Mouse (Mus musculus) frontal cortex, postnatal 14 days (tissue): ENCODE results near the gene Olfr284.

Experiments used
- DNase-seq, 2 experiments: peaks; one replicate each; pipeline ENCODE4 v3.0.0; 2022; ENCODE audit warnings: low spot score in 2 of 2

Gene Olfr284

GRCm38 (mm10) chr15:98340887-98341286 is at the start of gene Olfr284:
TSS of gene Olfr284 (minus strand) at chr15:98340987.
- DNase-seq: no peak

DNA sequence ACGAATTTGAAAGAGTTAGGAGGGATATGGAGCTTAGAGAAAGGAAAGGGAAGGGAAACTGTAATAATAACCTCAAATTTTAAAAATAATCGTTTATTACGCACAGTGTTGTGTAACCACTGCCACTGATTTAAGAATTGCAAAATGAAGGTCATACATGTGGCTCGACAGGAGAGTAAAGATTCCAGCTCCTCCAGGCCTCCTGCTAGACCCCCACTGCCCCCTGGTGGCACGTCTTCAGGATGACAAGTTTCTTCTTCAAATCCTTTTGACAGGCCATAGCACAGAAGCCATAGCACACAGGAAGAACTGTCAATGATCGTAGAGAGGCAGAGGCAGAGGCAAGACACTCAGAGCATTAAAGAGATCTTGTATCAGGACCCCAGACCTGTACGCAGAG is 49.0 kb upstream of the Olfr284 start:
- DNase-seq: peak; percentile 31 to 67

DNA sequence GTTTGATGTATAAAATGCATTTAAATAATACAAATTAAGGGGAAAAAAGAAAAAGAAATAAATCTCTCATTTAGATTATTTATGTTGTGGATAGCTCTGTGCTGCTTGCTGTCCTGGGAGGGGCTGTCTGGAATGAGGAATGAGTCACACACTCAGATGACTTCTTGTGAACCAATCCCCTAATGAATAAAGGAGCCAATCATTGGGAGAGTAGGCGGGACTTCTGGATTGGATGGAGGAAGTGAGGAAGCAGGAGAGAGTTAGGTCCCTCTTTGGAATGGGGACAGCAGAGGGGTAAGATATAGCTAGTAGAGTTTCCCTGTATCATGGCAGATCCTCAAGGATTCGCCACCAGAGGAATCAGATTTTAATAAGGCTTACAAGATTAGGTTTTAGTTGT is 46.8 kb upstream of the Olfr284 start:
- no peak for DNase-seq

GRCm38 (mm10) chr15:98380846-98381245 is 40.1 kb upstream of the Olfr284 start, which contains the start of gene Olfr283:
TSS of gene Olfr283 (minus strand) at chr15:98380946.
- no peak for DNase-seq

DNA sequence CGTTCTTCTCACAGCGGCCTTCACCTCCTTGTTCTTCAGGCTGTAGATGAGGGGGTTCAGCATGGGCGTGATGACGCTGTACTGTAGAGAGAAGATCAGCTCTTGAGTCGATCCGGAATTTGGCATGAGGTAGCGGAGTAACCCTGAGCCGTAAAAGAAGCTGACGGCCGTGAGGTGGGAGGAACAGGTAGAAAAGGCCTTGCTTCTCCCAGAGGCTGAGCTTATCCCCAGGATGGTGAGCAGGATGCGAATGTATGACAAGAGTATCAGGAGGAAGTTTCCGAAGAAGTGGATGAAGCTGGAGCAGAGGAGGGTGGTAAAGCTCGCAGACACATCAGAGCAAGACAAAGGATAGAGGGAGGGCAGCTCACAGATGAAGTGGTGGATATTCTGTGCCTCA is 37.4 kb upstream of the Olfr284 start:
- DNase-seq: no peak

DNA sequence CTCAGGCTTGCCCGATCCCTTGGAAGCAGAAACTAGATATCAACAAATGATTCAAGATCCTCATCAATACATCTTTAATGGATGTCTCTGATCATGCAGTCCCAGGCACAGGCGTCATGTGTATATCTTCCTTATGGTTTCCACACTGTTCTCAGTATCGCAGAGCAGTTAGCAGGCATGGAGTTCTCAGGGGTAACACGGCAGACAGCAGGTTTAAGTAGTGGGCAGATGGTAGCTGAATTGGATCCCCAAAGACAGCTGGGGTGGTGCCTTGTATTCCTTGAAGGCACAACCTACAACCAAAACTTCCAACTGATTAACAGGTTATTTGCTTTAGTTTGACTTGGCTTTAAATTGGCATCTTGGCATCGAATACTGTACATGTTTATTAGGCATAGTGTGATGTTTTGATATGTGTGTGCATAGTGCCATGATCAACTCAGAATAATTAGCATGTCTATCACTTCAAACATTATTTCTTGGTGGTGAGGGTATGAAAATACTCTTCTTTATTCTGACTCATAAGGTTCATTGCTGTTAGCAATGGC is 23.5 kb downstream of the Olfr284 start, which contains the start of gene Olfr285:
Gene Olfr285 (minus strand): TSS at position 177 of the 548 bp plus-strand sequence.
- no peak for DNase-seq

- no peak for DNase-seq
These were observed 25.1 kb downstream of the Olfr284 start for GRCm38 (mm10) chr15:98315703-98316102.

DNA sequence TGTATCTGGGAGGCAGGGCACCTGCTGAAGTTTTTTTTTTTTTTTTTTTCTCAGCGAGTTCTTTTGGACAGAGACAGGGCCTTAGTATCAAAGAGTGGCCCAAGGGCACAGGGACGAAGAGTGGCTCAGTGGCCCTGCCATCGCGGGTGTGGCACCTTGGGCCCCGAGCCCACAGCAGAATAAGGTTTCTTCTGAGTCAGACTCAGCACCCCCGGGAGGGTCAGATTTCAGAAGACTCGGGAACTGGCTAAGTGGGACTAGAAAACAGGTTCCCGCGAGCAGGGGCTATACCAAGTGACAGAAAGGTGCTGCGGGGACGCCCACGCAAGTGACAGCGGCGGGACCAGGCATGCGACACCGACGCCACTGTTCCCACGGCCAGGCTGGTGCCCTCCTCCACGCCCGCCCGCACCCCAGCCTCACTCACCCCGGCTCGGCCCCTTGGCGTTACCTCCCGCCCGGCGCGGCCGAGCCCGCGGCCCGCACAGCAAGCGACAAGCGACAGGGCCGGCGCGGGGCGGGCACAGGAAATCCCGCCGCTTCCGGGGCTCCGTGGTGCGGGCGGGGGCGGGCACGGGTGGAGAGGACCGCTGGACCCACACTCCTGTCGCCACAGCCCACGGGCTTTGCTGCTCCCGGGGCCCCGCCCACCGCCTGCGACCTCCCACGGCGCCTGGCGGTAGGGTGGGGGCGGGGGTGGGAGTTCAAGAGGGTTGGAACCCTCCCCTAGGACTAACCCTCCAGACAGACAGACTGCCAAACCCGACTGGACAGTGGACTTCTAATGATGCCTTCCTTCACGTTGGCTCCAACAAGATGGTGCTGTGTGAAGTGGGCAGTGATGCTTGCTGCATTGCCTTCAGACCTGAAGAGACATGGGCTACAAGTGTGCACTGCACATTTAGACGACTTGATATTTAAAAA is 44.9 kb downstream of the Olfr284 start, which contains the start of gene Zfp641:
Gene Zfp641 (minus strand): TSS at position 534 of the 924 bp plus-strand sequence.
- DNase-seq: peak in 1 of 2 experiments; percentile 26

- DNase-seq: no peak
These were observed 47.1 kb downstream of the Olfr284 start for GRCm38 (mm10) chr15:98293651-98294050.
